Mouse (Mus musculus) midbrain, embryonic 10.5 days (tissue): ENCODE data around the gene Khdc4. TPM values are rescaled to one million over a fixed set of nuclear protein-coding genes. Genes with fewer than 3 reads are reported as not detected.
A peak's percentile ranks its signal among the peaks of the same experiment; 100 is the strongest.
"Not testable (repeated sequence)": the region's sequence is repeated elsewhere in the genome, so short reads cannot be mapped to it uniquely, and the experiment has no call there.

Experiments
- DNase-seq: peaks from one replicate; pipeline ENCODE4 v3.0.0-alpha.2; 2017; ENCODE audit warnings: low spot score
- H3K27ac ChIP-seq: fragments of 300-500 bp; sonication (generic); replicated peaks from 2 replicates; pipeline ENCODE4 v1.5.1; 2016; ENCODE audit warnings: mild to moderate bottlenecking
- H3K27me3 ChIP-seq: fragments of 300-500 bp; sonication (generic); 2 replicates; pipeline ENCODE4 v1.6.1; 2016; ENCODE audit warnings: low read depth, mild to moderate bottlenecking; ENCODE audit not compliant: poor library complexity, severe bottlenecking
- H3K36me3 ChIP-seq: fragments of 300-500 bp; sonication (generic); 2 replicates; pipeline ENCODE4 v1.6.1; 2016; ENCODE audit warnings: mild to moderate bottlenecking, moderate library complexity
- H3K4me1 ChIP-seq: fragments of 300-500 bp; sonication (generic); 2 replicates; pipeline ENCODE4 v1.6.1; 2016
- H3K4me3 ChIP-seq: fragments of 300-500 bp; sonication (generic); 2 replicates; pipeline ENCODE4 v1.5.1; 2016; ENCODE audit warnings: mild to moderate bottlenecking, moderate library complexity
- H3K9me3 ChIP-seq: fragments of 300-500 bp; sonication (generic); replicated peaks from 2 replicates; pipeline ENCODE4 v1.6.1; 2016; ENCODE audit warnings: mild to moderate bottlenecking
- WGBS: fragments of 180-500 bp; shearing (Covaris S2); methylation state at CpG from one replicate; pipeline ENCODE4 v1.1.7; 2016; 5-methylcytosine and 5-hydroxymethylcytosine counted together
- polyA plus RNA-seq: library from polyadenylated mRNA; unstranded; fragments of >200 nt; fragmentation: Nextera tagmentation; extraction: Ambion mirVana; gene quantifications from 2 replicates; pipeline ENCODE4 v1.2.1, GENCODE M21; 2016

Khdc4 gene
- polyA plus RNA-seq, 1 experiment from 2014 or later: 95.5 TPM

- Histone ChIP-seq H3K4me3 (no peak overlapping the region), H3K36me3 (peaks cover 18% of the 10 kb centered on the region), H3K9me3 (no peaks in the 10 kb centered on the region), H3K27ac (no peak overlapping the region), H3K4me1 (peaks cover 21% of the 10 kb centered on the region), H3K27me3 (no peaks in the 10 kb centered on the region)
- no peak for DNase-seq
- 93% methylated on average over 2 of the region's 2 CpGs for WGBS
Measured at GRCm38 (mm10) chr3:88683814-88684213, 1.8 kb upstream of the Khdc4 start.

DNA sequence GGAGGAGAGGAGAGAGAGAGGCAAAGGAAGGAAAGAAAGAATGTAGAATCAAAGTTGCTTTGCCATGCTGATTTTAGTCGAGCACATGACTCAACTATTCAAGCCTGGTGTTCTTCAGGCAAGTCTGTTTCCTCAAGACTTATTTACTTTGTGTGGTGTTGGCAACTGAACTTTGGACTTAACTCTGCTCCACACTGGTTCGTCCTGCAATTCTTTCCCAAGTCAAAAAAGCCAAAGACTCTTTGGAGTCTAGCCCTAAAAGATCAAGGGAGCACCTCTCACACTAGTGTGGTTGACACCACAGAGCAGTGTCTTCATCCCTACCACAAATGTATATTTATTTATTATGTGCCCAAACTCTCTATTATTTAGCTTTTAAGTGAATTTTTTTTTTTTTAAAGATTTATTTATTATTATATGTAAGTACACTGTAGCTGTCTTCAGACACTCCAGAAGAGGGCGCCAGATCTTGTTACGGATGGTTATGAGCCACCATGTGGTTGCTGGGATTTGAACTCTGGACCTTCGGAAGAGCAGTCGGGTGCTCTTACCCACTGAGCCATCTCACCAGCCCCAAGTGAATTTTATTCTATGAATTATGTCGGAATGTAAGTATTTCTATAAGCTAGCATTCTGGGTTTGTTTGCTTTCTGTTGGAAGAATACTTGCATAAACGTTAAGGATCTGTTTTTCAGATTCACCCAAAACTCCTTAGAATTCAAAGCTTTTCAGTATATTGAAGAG lies 1.2 kb upstream of the Khdc4 start:
- H3K36me3 ChIP-seq: peaks cover 24% of the 10 kb centered on the region
- WGBS: 58% methylated on average over 8 of the region's 8 CpGs
- H3K27ac ChIP-seq: peak overlapping the region; percentile 98
- no peaks in the 10 kb centered on the region for H3K27me3 ChIP-seq
- H3K4me3 ChIP-seq: peak overlapping the region; percentile 100
- H3K4me1 ChIP-seq: peaks cover 21% of the 10 kb centered on the region
- no peaks in the 10 kb centered on the region for H3K9me3 ChIP-seq
- no peak for DNase-seq

GRCm38 (mm10) chr3:88685958-88686451 lies 402 bp downstream of the Khdc4 start:
- Histone ChIP-seq H3K27ac (peak overlapping the region; percentile 98), H3K4me1 (peaks cover 21% of the 10 kb centered on the region), H3K9me3 (no peaks in the 10 kb centered on the region), H3K27me3 (no peaks in the 10 kb centered on the region), H3K36me3 (peaks cover 40% of the 10 kb centered on the region), H3K4me3 (peak overlapping the region; percentile 100)
- WGBS: under 1% methylated on average over 45 of the region's 45 CpGs
- no peak for DNase-seq

DNA sequence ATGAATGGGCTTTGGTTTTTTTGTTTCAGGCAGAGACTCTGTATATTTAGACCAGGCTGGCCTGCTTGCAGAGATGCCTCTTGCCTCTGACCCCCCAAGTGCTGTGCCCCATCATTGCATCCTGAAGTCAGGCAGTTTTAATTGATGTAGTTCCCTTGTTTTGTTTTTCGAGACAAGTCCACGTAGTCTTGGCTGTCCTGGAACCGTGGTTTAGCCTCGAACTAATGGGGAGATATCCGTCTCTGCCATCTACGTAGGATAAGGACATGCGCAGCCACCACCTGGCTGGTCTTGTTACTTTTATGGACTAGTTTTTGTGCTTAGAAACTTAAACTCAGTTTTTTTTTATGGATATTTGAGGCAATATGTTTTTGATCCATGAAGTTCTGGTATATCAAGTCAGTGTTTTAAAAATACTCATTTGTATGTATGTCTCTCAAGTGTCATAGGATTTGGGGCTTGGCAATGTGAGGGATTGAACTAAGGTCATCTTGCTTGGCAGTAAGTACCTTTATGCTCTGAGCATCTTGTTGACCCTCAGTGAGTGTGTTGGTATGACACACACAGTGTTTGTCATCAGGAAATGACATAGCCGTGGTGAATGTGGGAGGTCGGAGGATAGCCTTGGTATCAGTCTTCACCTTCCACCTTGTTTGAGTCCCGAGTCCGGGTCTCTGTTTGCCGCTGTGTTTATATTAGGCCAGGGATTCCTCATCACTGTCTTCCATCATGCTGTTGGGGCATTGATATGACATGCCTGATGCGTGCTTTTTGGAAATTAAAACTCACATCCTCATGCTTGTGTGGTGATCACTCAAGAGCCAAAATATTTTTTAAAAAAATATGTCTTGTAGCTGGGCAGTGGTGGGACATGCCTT lies 1.4 kb downstream of the Khdc4 start:
- peaks cover 50% of the 10 kb centered on the region for H3K36me3 ChIP-seq
- 70% methylated on average over 13 of the region's 13 CpGs for WGBS
- peak overlapping the region; percentile 98 for H3K27ac ChIP-seq
- H3K9me3 ChIP-seq: no peaks in the 10 kb centered on the region
- no peak for DNase-seq
- no peaks in the 10 kb centered on the region for H3K27me3 ChIP-seq
- peak overlapping the region; percentile 100 for H3K4me3 ChIP-seq
- H3K4me1 ChIP-seq: peaks cover 21% of the 10 kb centered on the region

DNA sequence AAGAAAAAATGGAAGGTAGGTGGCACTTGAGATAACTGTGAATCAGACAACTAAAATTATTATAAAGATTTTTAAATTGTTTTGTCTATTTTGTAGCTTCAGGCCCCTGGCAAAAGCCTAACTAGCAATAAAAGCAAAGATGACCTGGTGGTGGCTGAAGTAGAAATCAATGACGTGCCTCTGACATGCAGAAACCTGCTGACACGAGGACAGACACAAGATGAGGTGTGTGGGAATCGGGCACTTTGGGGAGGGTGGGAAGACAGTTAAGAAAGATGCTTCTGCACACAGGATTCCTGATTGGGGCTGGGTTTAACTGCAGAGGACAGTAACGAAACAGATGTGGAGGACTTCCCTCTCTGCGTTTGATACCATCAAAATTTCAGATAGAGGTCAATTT lies 3.5 kb downstream of the Khdc4 start:
- Histone ChIP-seq H3K36me3 (peaks cover 70% of the 10 kb centered on the region), H3K9me3 (no peaks in the 10 kb centered on the region), H3K4me3 (no peak overlapping the region), H3K4me1 (peaks cover 21% of the 10 kb centered on the region), H3K27me3 (no peaks in the 10 kb centered on the region), H3K27ac (no peak overlapping the region)
- no peak for DNase-seq
- WGBS: 96% methylated on average over 5 of the region's 5 CpGs

DNA sequence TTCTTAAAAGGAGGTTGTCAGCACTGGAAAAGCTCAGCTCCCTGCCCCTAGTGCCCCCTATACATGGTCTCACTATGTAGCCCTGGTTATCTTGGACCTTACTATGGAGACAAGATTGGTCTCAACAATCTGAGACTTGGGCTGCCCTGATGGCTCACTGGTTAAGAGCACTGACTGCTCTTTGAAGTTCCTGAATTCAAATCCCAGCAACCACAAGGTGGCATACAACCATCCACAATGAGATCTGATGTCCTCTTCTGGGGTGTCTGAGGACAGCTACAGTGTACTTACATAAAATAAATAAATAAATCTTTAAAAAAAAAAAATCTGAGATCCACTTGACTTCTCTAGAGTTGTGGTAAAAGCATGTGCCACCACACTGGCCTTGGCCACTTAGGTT lies 9.9 kb downstream of the Khdc4 start:
- Histone ChIP-seq H3K36me3 (peaks cover 99% of the 10 kb centered on the region), H3K4me1 (no peaks in the 10 kb centered on the region), H3K4me3 (no peak overlapping the region), H3K9me3 (no peaks in the 10 kb centered on the region), H3K27me3 (no peaks in the 10 kb centered on the region), H3K27ac (no peak overlapping the region)
- DNase-seq: no peak

GRCm38 (mm10) chr3:88698051-88698450 lies 12.4 kb downstream of the Khdc4 start:
- 91% methylated on average over 1 of the region's 1 CpGs for WGBS
- Histone ChIP-seq H3K9me3 (no peaks in the 10 kb centered on the region), H3K4me3 (no peak overlapping the region), H3K4me1 (no peaks in the 10 kb centered on the region), H3K36me3 (peaks cover 99% of the 10 kb centered on the region), H3K27ac (no peak overlapping the region), H3K27me3 (no peaks in the 10 kb centered on the region)
- no peak for DNase-seq

- H3K4me3 ChIP-seq: no peak overlapping the region
- H3K4me1 ChIP-seq: no peaks in the 10 kb centered on the region
- H3K27me3 ChIP-seq: no peaks in the 10 kb centered on the region
- H3K27ac ChIP-seq: no peak overlapping the region
- peaks cover 99% of the 10 kb centered on the region for H3K36me3 ChIP-seq
- no peak for DNase-seq
- no peaks in the 10 kb centered on the region for H3K9me3 ChIP-seq
- WGBS: 92% methylated on average over 6 of the region's 6 CpGs
Measured at GRCm38 (mm10) chr3:88698834-88699233, 13.2 kb downstream of the Khdc4 start.

DNA sequence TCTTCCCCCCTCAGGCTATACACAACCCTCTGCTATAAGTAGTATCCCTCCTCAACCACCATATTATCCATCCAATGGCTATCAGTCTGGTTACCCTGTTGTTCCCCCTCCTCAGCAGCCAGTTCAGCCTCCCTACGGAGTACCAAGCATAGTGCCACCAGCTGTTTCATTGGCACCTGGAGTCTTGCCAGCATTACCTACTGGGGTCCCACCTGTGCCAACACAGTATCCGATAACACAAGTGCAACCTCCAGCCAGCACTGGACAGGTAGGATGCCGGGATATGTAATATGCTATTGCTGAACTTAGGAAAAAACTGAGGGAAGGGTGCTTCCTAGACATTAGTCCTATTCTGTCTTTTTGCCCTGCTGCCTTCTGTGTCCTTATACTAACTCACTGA lies 14.6 kb downstream of the Khdc4 start:
- H3K9me3 ChIP-seq: no peaks in the 10 kb centered on the region
- H3K27ac ChIP-seq: no peak overlapping the region
- no peaks in the 10 kb centered on the region for H3K4me1 ChIP-seq
- no peak for DNase-seq
- no peaks in the 10 kb centered on the region for H3K27me3 ChIP-seq
- WGBS: 96% methylated on average over 3 of the region's 3 CpGs
- H3K36me3 ChIP-seq: peaks cover 99% of the 10 kb centered on the region
- no peak overlapping the region for H3K4me3 ChIP-seq

DNA sequence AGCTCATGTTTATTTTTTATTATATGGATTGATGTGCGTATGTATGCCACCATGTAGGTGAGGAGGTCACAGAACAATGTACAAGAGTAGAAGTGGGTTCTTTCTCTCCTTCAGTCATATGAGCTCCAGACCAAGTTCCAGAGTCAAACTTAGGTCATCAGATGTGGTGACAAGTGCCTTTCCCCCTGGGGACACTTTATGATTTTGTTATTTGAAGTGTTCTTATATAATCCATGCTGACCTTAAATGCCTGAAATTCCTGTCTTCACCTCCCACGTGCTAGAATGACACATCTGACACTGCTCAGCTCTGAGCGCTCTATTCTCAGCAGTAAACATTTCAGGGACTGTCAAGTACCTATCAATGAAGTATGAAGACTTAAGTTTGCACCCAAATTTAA lies 15.6 kb downstream of the Khdc4 start:
- H3K4me1 ChIP-seq: no peaks in the 10 kb centered on the region
- peaks cover 99% of the 10 kb centered on the region for H3K36me3 ChIP-seq
- H3K4me3 ChIP-seq: no peak overlapping the region
- no peaks in the 10 kb centered on the region for H3K27me3 ChIP-seq
- no peak overlapping the region for H3K27ac ChIP-seq
- no peaks in the 10 kb centered on the region for H3K9me3 ChIP-seq
- WGBS: 77% methylated on average over 3 of the region's 3 CpGs
- no peak for DNase-seq

DNA sequence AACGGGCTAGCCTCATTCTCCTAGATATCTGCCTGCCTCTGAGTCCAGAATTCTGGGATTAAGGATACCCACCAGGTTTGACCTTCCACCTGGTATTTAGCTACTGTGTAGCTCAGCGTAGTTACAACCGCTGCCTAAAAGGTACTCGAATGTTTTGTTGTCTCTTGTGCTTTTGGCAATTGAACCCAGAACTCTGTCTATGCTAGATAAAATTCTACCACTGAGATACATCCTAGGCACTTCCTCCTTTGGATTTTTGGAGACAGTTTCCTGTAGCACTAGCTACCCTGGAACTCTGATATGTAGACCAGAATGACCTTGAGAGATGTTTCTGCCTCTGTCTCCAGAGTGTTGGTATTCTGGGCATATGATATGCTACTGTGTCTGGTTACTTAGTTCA lies 28.1 kb downstream of the Khdc4 start:
- H3K27ac ChIP-seq: no peak overlapping the region
- H3K4me3 ChIP-seq: no peak overlapping the region
- no peaks in the 10 kb centered on the region for H3K27me3 ChIP-seq
- DNase-seq: no peak
- peaks cover 67% of the 10 kb centered on the region for H3K36me3 ChIP-seq
- peaks cover 17% of the 10 kb centered on the region for H3K4me1 ChIP-seq
- no peaks in the 10 kb centered on the region for H3K9me3 ChIP-seq
- 98% methylated on average over 4 of the region's 4 CpGs for WGBS

DNA sequence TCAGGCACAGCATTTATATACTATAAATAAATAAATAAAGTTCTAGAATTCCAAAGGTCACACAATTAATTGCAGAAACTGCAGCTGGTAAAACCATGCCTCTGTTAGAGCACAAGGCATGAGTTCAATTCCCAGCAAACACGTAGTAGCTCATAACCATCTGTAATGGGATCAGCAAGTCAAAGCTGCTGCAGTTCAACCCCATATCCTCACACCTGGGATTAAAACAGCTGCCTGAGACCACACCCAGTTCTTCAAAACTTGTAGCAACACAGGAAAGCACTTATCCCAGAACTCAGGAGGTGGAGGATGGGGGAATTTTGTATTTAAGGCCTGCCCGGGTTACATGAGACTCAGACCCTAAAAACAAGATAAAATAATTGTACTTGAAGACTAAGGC lies 29.1 kb downstream of the Khdc4 start:
- peaks cover 17% of the 10 kb centered on the region for H3K4me1 ChIP-seq
- H3K27me3 ChIP-seq: no peaks in the 10 kb centered on the region
- H3K36me3 ChIP-seq: peaks cover 67% of the 10 kb centered on the region
- 77% methylated on average over 2 of the region's 2 CpGs for WGBS
- no peaks in the 10 kb centered on the region for H3K9me3 ChIP-seq
- H3K4me3 ChIP-seq: no peak overlapping the region
- H3K27ac ChIP-seq: no peak overlapping the region
- DNase-seq: no peak

- Histone ChIP-seq H3K4me1 (peaks cover 17% of the 10 kb centered on the region), H3K36me3 (peaks cover 67% of the 10 kb centered on the region)
- not testable (repeated sequence) for H3K27ac ChIP-seq, H3K4me3 ChIP-seq, H3K9me3 ChIP-seq, DNase-seq, H3K27me3 ChIP-seq
- WGBS: 87% methylated on average over 5 of the region's 5 CpGs
Measured at GRCm38 (mm10) chr3:88715716-88716115, 30.1 kb downstream of the Khdc4 start.
